Mouse (Mus musculus) kidney, embryonic 16.5 days (tissue): Measurements from ENCODE around the gene Fam155a. TPM values are rescaled to one million over a fixed set of nuclear protein-coding genes. Genes with fewer than 3 reads are reported as not detected.
A peak's percentile ranks its signal among the peaks of the same experiment; 100 is the strongest.
"Not testable (repeated sequence)": the region's sequence is repeated elsewhere in the genome, so short reads cannot be mapped to it uniquely, and the experiment has no call there.

Experiments
- ATAC-seq: fragments of 200-750 bp; cut with Nextera tagmentation; 2 replicates; pipeline ENCODE4 v1.8.0; 2017; ENCODE audit warnings: moderate TSS enrichment; ENCODE audit not compliant: low FRiP score, low TSS enrichment
- H3K27ac ChIP-seq: fragments of 300-500 bp; sonication (generic); 2 replicates; pipeline ENCODE4 v1.5.1; 2014; ENCODE audit warnings: low read length
- H3K27me3 ChIP-seq: fragments of 300-500 bp; sonication (generic); 2 replicates; pipeline ENCODE4 v1.6.1; 2014; ENCODE audit warnings: low read length, control low read depth, mixed read lengths; ENCODE audit not compliant: insufficient read depth
- H3K36me3 ChIP-seq: fragments of 300-500 bp; sonication (generic); 2 replicates; pipeline ENCODE4 v1.6.1; 2014; ENCODE audit warnings: low read length, control low read depth, mixed read lengths; ENCODE audit not compliant: insufficient read depth
- H3K4me1 ChIP-seq: fragments of 300-500 bp; sonication (generic); 2 replicates; pipeline ENCODE4 v1.6.1; 2014; ENCODE audit warnings: low read length, control low read depth, mixed read lengths; ENCODE audit not compliant: insufficient read depth
- H3K4me2 ChIP-seq: fragments of 300-500 bp; sonication (generic); replicated peaks from 2 replicates; pipeline ENCODE4 v1.6.1; 2014; ENCODE audit warnings: low read depth, low read length
- H3K4me3 ChIP-seq: fragments of 300-500 bp; sonication (generic); 2 replicates; pipeline ENCODE4 v1.5.1; 2014; ENCODE audit warnings: mild to moderate bottlenecking, low read length
- H3K9ac ChIP-seq: fragments of 300-500 bp; sonication (generic); replicated peaks from 2 replicates; pipeline ENCODE4 v1.6.1; 2014; ENCODE audit warnings: low read length
- H3K9me3 ChIP-seq: fragments of 300-500 bp; sonication (generic); 2 replicates; pipeline ENCODE4 v1.6.1; 2016; ENCODE audit warnings: low read length, control low read depth
- WGBS: fragments of 180-500 bp; shearing (Covaris S2); extraction: QIAGEN DNeasy Blood & Tissue Kit; methylation state at CpG from one replicate; pipeline ENCODE4 v1.1.7; 2014; 5-methylcytosine and 5-hydroxymethylcytosine counted together
- polyA plus RNA-seq: library from polyadenylated mRNA; unstranded; fragments of >200 nt; fragmentation: Nextera tagmentation; extraction: Ambion mirVana; gene quantifications from 2 replicates; pipeline ENCODE4 v1.2.1, GENCODE M21; 2015

The Fam155a gene
- polyA plus RNA-seq, 1 experiment from 2014 or later: 0.27 TPM

DNA sequence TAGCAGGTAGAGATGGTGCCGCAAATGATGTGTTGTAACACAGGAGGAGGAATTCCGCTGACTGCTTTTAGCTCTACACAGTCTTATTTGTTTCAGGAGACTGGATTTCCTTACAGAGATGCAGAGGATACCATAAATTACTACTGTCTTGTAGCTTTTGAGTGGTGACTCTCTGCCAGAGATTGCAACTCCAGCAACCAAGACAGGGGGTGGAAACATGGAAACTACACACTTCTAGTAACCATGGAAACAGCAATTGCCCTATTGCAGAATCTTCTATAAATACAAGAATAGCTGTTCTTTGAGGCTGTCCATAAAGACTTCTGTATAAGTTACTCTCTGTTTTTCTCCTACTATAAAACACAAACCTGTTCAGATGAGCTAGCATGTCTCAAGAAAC, 76.2 kb downstream of the Fam155a start:
- H3K27me3 ChIP-seq: no peaks in the 10 kb centered on the region
- no peak overlapping the region for H3K9ac ChIP-seq
- H3K36me3 ChIP-seq: no peaks in the 10 kb centered on the region
- no peak for ATAC-seq
- no peaks in the 10 kb centered on the region for H3K9me3 ChIP-seq
- H3K4me3 ChIP-seq: no peak overlapping the region
- H3K4me1 ChIP-seq: no peaks in the 10 kb centered on the region
- no peak overlapping the region for H3K27ac ChIP-seq
- 60% methylated on average over 2 of the region's 2 CpGs for WGBS
- no peak overlapping the region for H3K4me2 ChIP-seq

DNA sequence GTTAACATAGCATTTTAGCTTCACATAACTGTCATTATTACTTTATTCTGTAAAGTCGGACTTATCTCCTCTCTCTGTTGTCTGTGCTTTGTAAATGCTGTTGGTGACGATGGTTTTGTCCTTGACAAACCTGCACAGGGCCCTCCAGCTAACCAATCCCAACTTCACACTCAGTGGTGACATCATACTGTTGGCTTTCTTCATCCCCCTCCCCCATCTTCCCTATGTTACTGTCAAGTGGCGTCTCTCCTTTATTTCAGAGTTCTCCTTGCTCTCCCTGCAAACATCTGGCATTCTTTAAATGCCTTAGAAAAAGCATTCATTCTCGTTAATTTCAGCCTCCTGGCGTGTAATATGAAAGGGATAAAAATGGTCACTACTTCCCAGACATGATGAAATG, 78.6 kb downstream of the Fam155a start:
- H3K9me3 ChIP-seq: no peaks in the 10 kb centered on the region
- no peak overlapping the region for H3K9ac ChIP-seq
- no peaks in the 10 kb centered on the region for H3K27me3 ChIP-seq
- no peak overlapping the region for H3K27ac ChIP-seq
- no peak for ATAC-seq
- H3K4me1 ChIP-seq: no peaks in the 10 kb centered on the region
- no peak overlapping the region for H3K4me3 ChIP-seq
- WGBS: 58% methylated on average over 5 of the region's 5 CpGs
- no peak overlapping the region for H3K4me2 ChIP-seq
- no peaks in the 10 kb centered on the region for H3K36me3 ChIP-seq

DNA sequence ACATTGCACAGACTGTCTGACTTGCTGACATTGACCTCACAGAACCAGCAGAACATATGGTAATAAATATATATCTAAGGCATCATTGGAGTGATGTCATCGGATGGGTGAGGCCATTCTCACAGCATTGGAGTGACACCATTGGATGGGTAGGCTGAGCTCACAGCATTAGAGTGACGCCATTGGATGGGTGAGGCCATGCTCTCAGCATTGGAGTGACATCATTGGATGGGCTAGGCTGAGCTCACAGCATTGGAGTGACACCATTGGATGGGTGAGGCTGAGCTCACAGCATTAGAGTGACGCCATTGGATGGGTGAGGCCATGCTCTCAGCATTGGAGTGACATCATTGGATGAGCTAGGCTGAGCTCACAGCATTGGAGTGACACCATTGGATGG, 110.9 kb downstream of the Fam155a start:
- H3K9ac ChIP-seq, H3K4me3 ChIP-seq, H3K4me2 ChIP-seq, H3K9me3 ChIP-seq, H3K36me3 ChIP-seq, ATAC-seq, H3K4me1 ChIP-seq, H3K27ac ChIP-seq, H3K27me3 ChIP-seq: not testable (repeated sequence)
- WGBS: 92% methylated on average over 3 of the region's 3 CpGs

GRCm38 (mm10) chr8:9656901-9657300, 114.1 kb downstream of the Fam155a start:
- 74% methylated on average over 2 of the region's 2 CpGs for WGBS
- no peak for ATAC-seq
- no peak overlapping the region for H3K4me3 ChIP-seq
- H3K36me3 ChIP-seq: no peaks in the 10 kb centered on the region
- H3K9me3 ChIP-seq: no peaks in the 10 kb centered on the region
- no peaks in the 10 kb centered on the region for H3K4me1 ChIP-seq
- no peaks in the 10 kb centered on the region for H3K27me3 ChIP-seq
- no peak overlapping the region for H3K4me2 ChIP-seq
- no peak overlapping the region for H3K27ac ChIP-seq
- H3K9ac ChIP-seq: no peak overlapping the region

DNA sequence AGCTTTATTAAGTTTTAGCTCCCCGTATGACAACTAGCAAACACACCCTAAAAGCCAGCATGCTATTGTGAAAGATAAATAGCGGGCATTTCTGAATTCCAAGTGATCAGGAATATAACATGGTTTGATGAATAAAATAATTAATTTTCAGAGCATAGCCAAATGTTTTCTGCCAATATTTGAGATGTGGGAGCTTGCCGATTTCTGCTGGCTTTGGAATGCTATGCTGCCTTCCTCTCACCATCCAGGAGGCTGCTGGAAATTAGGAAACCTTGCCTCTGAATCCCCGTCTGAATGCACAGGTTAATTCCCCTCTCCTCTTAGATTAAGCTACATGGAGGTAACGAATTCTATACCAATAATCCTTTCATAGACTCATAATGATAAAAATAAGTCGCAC, 116.1 kb downstream of the Fam155a start:
- 85% methylated on average over 6 of the region's 6 CpGs for WGBS
- H3K9ac ChIP-seq: no peak overlapping the region
- no peaks in the 10 kb centered on the region for H3K36me3 ChIP-seq
- no peaks in the 10 kb centered on the region for H3K27me3 ChIP-seq
- H3K4me1 ChIP-seq: no peaks in the 10 kb centered on the region
- H3K4me3 ChIP-seq: no peak overlapping the region
- H3K27ac ChIP-seq: no peak overlapping the region
- no peak overlapping the region for H3K4me2 ChIP-seq
- no peak for ATAC-seq
- no peaks in the 10 kb centered on the region for H3K9me3 ChIP-seq

GRCm38 (mm10) chr8:9653643-9654042, 117.3 kb downstream of the Fam155a start:
- H3K27me3 ChIP-seq: no peaks in the 10 kb centered on the region
- no peaks in the 10 kb centered on the region for H3K9me3 ChIP-seq
- no peak overlapping the region for H3K4me2 ChIP-seq
- ATAC-seq: no peak
- no peaks in the 10 kb centered on the region for H3K36me3 ChIP-seq
- H3K9ac ChIP-seq: no peak overlapping the region
- H3K27ac ChIP-seq: no peak overlapping the region
- whole genome bisulfite sequencing: 49% methylated on average over 1 of the region's 1 CpGs
- H3K4me1 ChIP-seq: no peaks in the 10 kb centered on the region
- H3K4me3 ChIP-seq: no peak overlapping the region

DNA sequence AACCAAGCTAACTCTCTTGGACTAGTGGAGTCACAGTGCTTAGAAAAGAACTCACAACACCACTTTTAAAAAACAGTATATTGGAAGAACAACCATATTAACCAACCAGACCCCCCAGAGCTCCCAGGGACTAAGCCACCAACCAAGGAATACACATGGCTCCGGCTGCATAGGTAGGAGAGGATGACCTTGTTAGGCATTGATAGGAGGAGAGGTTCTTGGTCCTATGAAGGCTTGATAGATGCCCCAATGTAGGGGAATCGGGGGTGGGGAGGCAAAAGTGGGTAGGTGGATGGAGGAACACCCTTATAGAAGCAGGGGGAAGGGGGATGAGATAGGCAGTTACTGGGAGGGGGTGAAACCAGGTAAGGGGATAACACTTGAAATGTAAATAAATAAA, 132.8 kb downstream of the Fam155a start:
- Histone ChIP-seq H3K36me3 (no peaks in the 10 kb centered on the region), H3K9me3 (no peaks in the 10 kb centered on the region), H3K27ac (no peak overlapping the region), H3K4me3 (no peak overlapping the region), H3K9ac (no peak overlapping the region), H3K4me2 (no peak overlapping the region), H3K27me3 (no peaks in the 10 kb centered on the region), H3K4me1 (no peaks in the 10 kb centered on the region)
- 72% methylated on average over 2 of the region's 2 CpGs for WGBS
- ATAC-seq: no peak

GRCm38 (mm10) chr8:9635240-9635639, 135.7 kb downstream of the Fam155a start:
- Histone ChIP-seq H3K9ac (no peak overlapping the region), H3K4me3 (no peak overlapping the region), H3K27ac (no peak overlapping the region), H3K36me3 (no peaks in the 10 kb centered on the region), H3K9me3 (no peaks in the 10 kb centered on the region), H3K27me3 (no peaks in the 10 kb centered on the region), H3K4me1 (no peaks in the 10 kb centered on the region), H3K4me2 (no peak overlapping the region)
- 45% methylated on average over 5 of the region's 5 CpGs for WGBS
- ATAC-seq: peak; percentile 65; the same call in 1 of the 2 replicates

DNA sequence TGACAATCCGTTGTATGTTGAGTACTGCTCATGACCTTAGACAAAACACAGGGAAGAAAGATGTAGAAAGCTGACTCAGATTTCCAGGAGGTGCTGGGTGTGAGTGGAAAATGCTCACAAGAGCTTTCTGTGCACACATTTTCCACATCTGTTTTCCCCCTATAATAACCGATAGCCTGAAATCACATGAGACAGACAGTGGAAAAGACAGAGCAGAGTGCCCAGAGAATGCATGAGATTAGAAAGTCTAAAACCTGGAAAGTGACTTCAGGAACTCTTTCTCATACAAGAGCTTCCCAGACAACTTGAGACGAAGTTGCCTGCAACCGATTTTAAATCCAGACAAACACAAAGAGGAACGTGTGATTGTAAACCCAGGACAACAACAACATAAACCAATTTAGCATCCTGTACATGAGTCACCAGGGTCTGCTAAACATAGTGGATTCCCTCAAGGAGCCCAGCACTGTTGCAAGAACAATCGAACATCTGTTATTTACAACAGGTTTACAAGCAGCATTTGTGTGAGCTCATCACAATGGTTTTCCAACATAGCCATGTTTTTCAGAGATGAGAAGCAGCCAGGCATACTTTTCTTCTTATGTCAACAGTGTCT, 163.8 kb downstream of the Fam155a start:
- no peak overlapping the region for H3K27ac ChIP-seq
- no peak overlapping the region for H3K4me3 ChIP-seq
- H3K9ac ChIP-seq: no peak overlapping the region
- H3K9me3 ChIP-seq: no peaks in the 10 kb centered on the region
- H3K36me3 ChIP-seq: no peaks in the 10 kb centered on the region
- H3K4me1 ChIP-seq: no peaks in the 10 kb centered on the region
- 67% methylated on average over 6 of the region's 6 CpGs for WGBS
- H3K4me2 ChIP-seq: no peak overlapping the region
- ATAC-seq: no peak
- H3K27me3 ChIP-seq: no peaks in the 10 kb centered on the region

GRCm38 (mm10) chr8:9596003-9596402, 175.0 kb downstream of the Fam155a start:
- H3K27ac ChIP-seq: no peak overlapping the region
- H3K4me2 ChIP-seq: no peak overlapping the region
- H3K9me3 ChIP-seq: no peaks in the 10 kb centered on the region
- no peaks in the 10 kb centered on the region for H3K27me3 ChIP-seq
- no peaks in the 10 kb centered on the region for H3K36me3 ChIP-seq
- WGBS: 58% methylated on average over 3 of the region's 3 CpGs
- no peak overlapping the region for H3K9ac ChIP-seq
- H3K4me3 ChIP-seq: no peak overlapping the region
- ATAC-seq: no peak
- no peaks in the 10 kb centered on the region for H3K4me1 ChIP-seq
